Mouse (Mus musculus): ENCODE data around the gene Asap3. TPM values are rescaled to one million over a fixed set of nuclear protein-coding genes. Genes with fewer than 3 reads are reported as not detected.

Asap3 gene
- total and polyA plus RNA-seq, 3 experiments = 0.05 to 0.30 (median 0.05) TPM

- TF ChIP-seq CTCF (IDR thresholded peaks at IDR 0.05; ENCODE audit: low read depth, low read length) (no peak), GATA2 (IDR thresholded peaks at IDR 0.05; ENCODE audit: borderline replicate concordance, low read depth, low read length) (no peak), GATA1 (IDR thresholded peaks at IDR 0.05; ENCODE audit: borderline replicate concordance, low read length) (no peak), TAL1 (conservative IDR thresholded peaks at IDR 0.05; ENCODE audit: low read depth, low read length) (no peak), POLR2AphosphoS5 (IDR thresholded peaks at IDR 0.05; ENCODE audit: insufficient replicate concordance, low read depth, low read length) (no peak)
- H3K4me3 ChIP-seq (ENCODE audit: low read depth, low read length) = no peak overlapping the region
- H3K36me3 ChIP-seq (replicated peaks) = peaks cover 19% of the 10 kb centered on the region
- H3K9me3 ChIP-seq (replicated peaks) = no peaks in the 10 kb centered on the region
- peaks cover 44% of the 10 kb centered on the region for H3K4me1 ChIP-seq (ENCODE audit: insufficient read depth, low read depth, low read length)
- DNase-seq (ENCODE audit: low spot score) (no peak), ATAC-seq (ENCODE audit: extremely low read depth, insufficient number of reproducible peaks, low FRiP score, poor library complexity, severe bottlenecking) (no peak)
- H3K27me3 ChIP-seq (ENCODE audit: insufficient read depth, low read length) = peaks cover 2% of the 10 kb centered on the region; the same call in 1 of the 2 replicates
Measured at GRCm38 (mm10) chr4:136170401-136170800, 35.8 kb upstream of the Asap3 start.

GRCm38 (mm10) chr4:136171455-136171854 lies 34.7 kb upstream of the Asap3 start:
- TF ChIP-seq GATA1 (IDR thresholded peaks at IDR 0.05; ENCODE audit: borderline replicate concordance, low read length) = no peak
- TF ChIP-seq CTCF (IDR thresholded peaks at IDR 0.05; ENCODE audit: low read depth, low read length) = no peak
- no peak for TF ChIP-seq TAL1 (conservative IDR thresholded peaks at IDR 0.05; ENCODE audit: low read depth, low read length)
- no peak for TF ChIP-seq GATA2 (IDR thresholded peaks at IDR 0.05; ENCODE audit: borderline replicate concordance, low read depth, low read length)
- no peak for TF ChIP-seq POLR2AphosphoS5 (IDR thresholded peaks at IDR 0.05; ENCODE audit: insufficient replicate concordance, low read depth, low read length)
- no peak for DNase-seq (ENCODE audit: low spot score)
- H3K27me3 ChIP-seq (ENCODE audit: insufficient read depth, low read length) = no peaks in the 10 kb centered on the region
- H3K4me3 ChIP-seq (ENCODE audit: low read depth, low read length) = peak overlapping the region; percentile 96; the same call in 1 of the 2 replicates
- no peak for ATAC-seq (ENCODE audit: extremely low read depth, insufficient number of reproducible peaks, low FRiP score, poor library complexity, severe bottlenecking)
- no peaks in the 10 kb centered on the region for H3K9me3 ChIP-seq (replicated peaks)
- H3K36me3 ChIP-seq (replicated peaks) = peaks cover 30% of the 10 kb centered on the region
- H3K4me1 ChIP-seq (ENCODE audit: insufficient read depth, low read depth, low read length) = peaks cover 52% of the 10 kb centered on the region

GRCm38 (mm10) chr4:136172011-136172541 lies 34.1 kb upstream of the Asap3 start, which contains the start of gene E2f2:
TSS of gene E2f2 (plus strand) at chr4:136172394.
- DNase-seq (ENCODE audit: low spot score) (peak; percentile 94), ATAC-seq (ENCODE audit: extremely low read depth, insufficient number of reproducible peaks, low FRiP score, poor library complexity, severe bottlenecking) (no peak)
- no peaks in the 10 kb centered on the region for H3K27me3 ChIP-seq (ENCODE audit: insufficient read depth, low read length)
- peak within 1 kb of the TSS; percentile 96 for H3K4me3 ChIP-seq (ENCODE audit: low read depth, low read length)
- no peaks in the 10 kb centered on the region for H3K9me3 ChIP-seq (replicated peaks)
- peaks cover 58% of the 10 kb centered on the region for H3K4me1 ChIP-seq (ENCODE audit: insufficient read depth, low read depth, low read length)
- peaks cover 36% of the 10 kb centered on the region for H3K36me3 ChIP-seq (replicated peaks)
- TF ChIP-seq GATA1 (IDR thresholded peaks at IDR 0.05; ENCODE audit: borderline replicate concordance, low read length) = no peak

- H3K4me3 ChIP-seq (ENCODE audit: low read depth, low read length) = peak overlapping the region; percentile 96
- no peak for ATAC-seq (ENCODE audit: extremely low read depth, insufficient number of reproducible peaks, low FRiP score, poor library complexity, severe bottlenecking)
- peaks cover 64% of the 10 kb centered on the region for H3K4me1 ChIP-seq (ENCODE audit: insufficient read depth, low read depth, low read length)
- TF ChIP-seq TAL1 (conservative IDR thresholded peaks at IDR 0.05; ENCODE audit: low read depth, low read length) = no peak
- no peak for TF ChIP-seq CTCF (IDR thresholded peaks at IDR 0.05; ENCODE audit: low read depth, low read length)
- no peak for TF ChIP-seq GATA1 (IDR thresholded peaks at IDR 0.05; ENCODE audit: borderline replicate concordance, low read length)
- no peak for TF ChIP-seq POLR2AphosphoS5 (IDR thresholded peaks at IDR 0.05; ENCODE audit: insufficient replicate concordance, low read depth, low read length)
- TF ChIP-seq GATA2 (IDR thresholded peaks at IDR 0.05; ENCODE audit: borderline replicate concordance, low read depth, low read length) = no peak
- no peaks in the 10 kb centered on the region for H3K27me3 ChIP-seq (ENCODE audit: insufficient read depth, low read length)
- peak; percentile 64 for DNase-seq (ENCODE audit: low spot score)
- H3K36me3 ChIP-seq (replicated peaks) = peaks cover 41% of the 10 kb centered on the region
- no peaks in the 10 kb centered on the region for H3K9me3 ChIP-seq (replicated peaks)
Measured at GRCm38 (mm10) chr4:136172542-136173209, 33.5 kb upstream of the Asap3 start.

- Histone ChIP-seq H3K36me3 (replicated peaks) (peaks cover 44% of the 10 kb centered on the region), H3K27me3 (ENCODE audit: insufficient read depth, low read length) (no peaks in the 10 kb centered on the region), H3K4me1 (ENCODE audit: insufficient read depth, low read depth, low read length) (peaks cover 70% of the 10 kb centered on the region), H3K9me3 (replicated peaks) (no peaks in the 10 kb centered on the region), H3K4me3 (ENCODE audit: low read depth, low read length) (peak overlapping the region; percentile 96)
- DNase-seq (ENCODE audit: low spot score) (no peak), ATAC-seq (ENCODE audit: extremely low read depth, insufficient number of reproducible peaks, low FRiP score, poor library complexity, severe bottlenecking) (no peak)
- TF ChIP-seq POLR2AphosphoS5 (IDR thresholded peaks at IDR 0.05; ENCODE audit: insufficient replicate concordance, low read depth, low read length) = no peak
- TF ChIP-seq TAL1 (conservative IDR thresholded peaks at IDR 0.05; ENCODE audit: low read depth, low read length) = no peak
- no peak for TF ChIP-seq GATA2 (IDR thresholded peaks at IDR 0.05; ENCODE audit: borderline replicate concordance, low read depth, low read length)
- TF ChIP-seq CTCF (IDR thresholded peaks at IDR 0.05; ENCODE audit: low read depth, low read length) = no peak
- no peak for TF ChIP-seq GATA1 (IDR thresholded peaks at IDR 0.05; ENCODE audit: borderline replicate concordance, low read length)
Measured at GRCm38 (mm10) chr4:136173210-136173715, 32.9 kb upstream of the Asap3 start.
